Mouse (Mus musculus): ENCODE data around the gene Slc35b2. TPM values are rescaled to one million over a fixed set of nuclear protein-coding genes. Genes with fewer than 3 reads are reported as not detected.

Slc35b2 gene
- polyA plus RNA-seq, 1 experiment = 83.1 TPM

GRCm38 (mm10) chr17:45589236-45589635 is 25.6 kb downstream of the Slc35b2 start:
- no peak overlapping the region for H3K4me3 ChIP-seq (ENCODE audit: insufficient read depth, low read length)
- H3K4me1 ChIP-seq (ENCODE audit: control insufficient read depth, insufficient read depth, low read length) = peaks cover 50% of the 10 kb centered on the region
- TF ChIP-seq POLR2A (IDR thresholded peaks at IDR 0.05; ENCODE audit: borderline replicate concordance, low read depth, low read length) (no peak), CTCF (IDR thresholded peaks at IDR 0.05; ENCODE audit: low read depth, low read length) (no peak)
- H3K27ac ChIP-seq (ENCODE audit: insufficient read depth, low read depth, low read length) = no peak overlapping the region

GRCm38 (mm10) chr17:45589844-45590243 is 26.2 kb downstream of the Slc35b2 start:
- TF ChIP-seq POLR2A (IDR thresholded peaks at IDR 0.05; ENCODE audit: borderline replicate concordance, low read depth, low read length) (no peak), CTCF (IDR thresholded peaks at IDR 0.05; ENCODE audit: low read depth, low read length) (no peak)
- Histone ChIP-seq H3K4me3 (ENCODE audit: insufficient read depth, low read length) (no peak overlapping the region), H3K27ac (ENCODE audit: insufficient read depth, low read depth, low read length) (no peak overlapping the region), H3K4me1 (ENCODE audit: control insufficient read depth, insufficient read depth, low read length) (peaks cover 44% of the 10 kb centered on the region)

- Histone ChIP-seq H3K4me1 (ENCODE audit: control insufficient read depth, insufficient read depth, low read length) (peaks cover 39% of the 10 kb centered on the region), H3K27ac (ENCODE audit: insufficient read depth, low read depth, low read length) (no peak overlapping the region), H3K4me3 (ENCODE audit: insufficient read depth, low read length) (no peak overlapping the region)
- TF ChIP-seq POLR2A (IDR thresholded peaks at IDR 0.05; ENCODE audit: borderline replicate concordance, low read depth, low read length) (no peak), CTCF (IDR thresholded peaks at IDR 0.05; ENCODE audit: low read depth, low read length) (no peak)
Observed at GRCm38 (mm10) chr17:45590410-45590809, 26.7 kb downstream of the Slc35b2 start.

GRCm38 (mm10) chr17:45591701-45592605 is 28.3 kb downstream of the Slc35b2 start:
- Histone ChIP-seq H3K4me1 (ENCODE audit: control insufficient read depth, insufficient read depth, low read length) (peaks cover 42% of the 10 kb centered on the region), H3K27ac (ENCODE audit: insufficient read depth, low read depth, low read length) (no peak overlapping the region), H3K4me3 (ENCODE audit: insufficient read depth, low read length) (no peak overlapping the region)
- TF ChIP-seq CTCF (IDR thresholded peaks at IDR 0.05; ENCODE audit: low read depth, low read length) (no peak), POLR2A (IDR thresholded peaks at IDR 0.05; ENCODE audit: borderline replicate concordance, low read depth, low read length) (no peak)

GRCm38 (mm10) chr17:45592606-45593431 is 29.1 kb downstream of the Slc35b2 start:
- Histone ChIP-seq H3K27ac (ENCODE audit: insufficient read depth, low read depth, low read length) (no peak overlapping the region), H3K4me3 (ENCODE audit: insufficient read depth, low read length) (peak overlapping the region; percentile 6), H3K4me1 (ENCODE audit: control insufficient read depth, insufficient read depth, low read length) (peaks cover 45% of the 10 kb centered on the region)
- TF ChIP-seq CTCF (IDR thresholded peaks at IDR 0.05; ENCODE audit: low read depth, low read length) (no peak), POLR2A (IDR thresholded peaks at IDR 0.05; ENCODE audit: borderline replicate concordance, low read depth, low read length) (no peak)

GRCm38 (mm10) chr17:45593479-45593878 is 29.8 kb downstream of the Slc35b2 start:
- TF ChIP-seq CTCF (IDR thresholded peaks at IDR 0.05; ENCODE audit: low read depth, low read length) (no peak), POLR2A (IDR thresholded peaks at IDR 0.05; ENCODE audit: borderline replicate concordance, low read depth, low read length) (no peak)
- H3K27ac ChIP-seq (ENCODE audit: insufficient read depth, low read depth, low read length) = no peak overlapping the region
- H3K4me3 ChIP-seq (ENCODE audit: insufficient read depth, low read length) = peak overlapping the region; percentile 84
- H3K4me1 ChIP-seq (ENCODE audit: control insufficient read depth, insufficient read depth, low read length) = peaks cover 50% of the 10 kb centered on the region

GRCm38 (mm10) chr17:45594195-45594594 is 30.5 kb downstream of the Slc35b2 start:
- H3K4me3 ChIP-seq (ENCODE audit: insufficient read depth, low read length) = peak overlapping the region; percentile 84
- H3K27ac ChIP-seq (ENCODE audit: insufficient read depth, low read depth, low read length) = no peak overlapping the region
- no peak for TF ChIP-seq CTCF (IDR thresholded peaks at IDR 0.05; ENCODE audit: low read depth, low read length)
- TF ChIP-seq POLR2A (IDR thresholded peaks at IDR 0.05; ENCODE audit: borderline replicate concordance, low read depth, low read length) = no peak
- H3K4me1 ChIP-seq (ENCODE audit: control insufficient read depth, insufficient read depth, low read length) = peaks cover 53% of the 10 kb centered on the region

GRCm38 (mm10) chr17:45594881-45595735 is 31.4 kb downstream of the Slc35b2 start:
- H3K4me3 ChIP-seq (ENCODE audit: insufficient read depth, low read length) = peak overlapping the region; percentile 84
- H3K4me1 ChIP-seq (ENCODE audit: control insufficient read depth, insufficient read depth, low read length) = peaks cover 53% of the 10 kb centered on the region
- TF ChIP-seq CTCF (IDR thresholded peaks at IDR 0.05; ENCODE audit: low read depth, low read length) = no peak
- TF ChIP-seq POLR2A (IDR thresholded peaks at IDR 0.05; ENCODE audit: borderline replicate concordance, low read depth, low read length) = peak; percentile 66; the same call in 1 of the 2 replicates
- peak overlapping the region; percentile 48 for H3K27ac ChIP-seq (ENCODE audit: insufficient read depth, low read depth, low read length)

All from bone marrow macrophage, adult 2 months (primary cell).